Mouse (Mus musculus) limb, embryonic 13.5 days (tissue): Measurements from ENCODE around the gene Gpatch11. TPM values are rescaled to one million over a fixed set of nuclear protein-coding genes. Genes with fewer than 3 reads are reported as not detected.
"Not testable (repeated sequence)": the region's sequence is repeated elsewhere in the genome, so short reads cannot be mapped to it uniquely, and the experiment has no call there.

Experiments used
- ATAC-seq: fragments of 200-750 bp; cut with Nextera tagmentation; 2 replicates; pipeline ENCODE4 v1.8.0; 2017; ENCODE audit warnings: low read depth, moderate number of reproducible peaks, moderate TSS enrichment; ENCODE audit not compliant: low FRiP score
- H3K27ac ChIP-seq: fragments of 300-500 bp; sonication (generic); 2 replicates; pipeline ENCODE4 v1.5.1; 2015; ENCODE audit warnings: inconsistent platforms, mild to moderate bottlenecking, moderate library complexity
- H3K27me3 ChIP-seq: fragments of 300-500 bp; sonication (generic); 2 replicates; pipeline ENCODE4 v1.6.1; 2015; ENCODE audit warnings: mild to moderate bottlenecking, inconsistent platforms
- H3K36me3 ChIP-seq: fragments of 300-500 bp; sonication (generic); 2 replicates; pipeline ENCODE4 v1.6.1; 2015; ENCODE audit warnings: inconsistent platforms, mild to moderate bottlenecking, moderate library complexity
- H3K4me1 ChIP-seq: fragments of 300-500 bp; sonication (generic); 2 replicates; pipeline ENCODE4 v1.6.1; 2015; ENCODE audit warnings: inconsistent platforms
- H3K4me2 ChIP-seq: fragments of 300-500 bp; sonication (generic); replicated peaks from 2 replicates; pipeline ENCODE4 v1.6.1; 2015; ENCODE audit warnings: inconsistent platforms, mild to moderate bottlenecking, moderate library complexity
- H3K4me3 ChIP-seq: fragments of 300-500 bp; sonication (generic); 2 replicates; pipeline ENCODE4 v1.5.1; 2015; ENCODE audit warnings: moderate library complexity, mild to moderate bottlenecking, inconsistent platforms
- H3K9ac ChIP-seq: fragments of 300-500 bp; sonication (generic); 2 replicates; pipeline ENCODE4 v1.6.1; 2015; ENCODE audit warnings: mild to moderate bottlenecking, inconsistent platforms
- H3K9me3 ChIP-seq: fragments of 300-500 bp; sonication (generic); 2 replicates; pipeline ENCODE4 v1.6.1; 2016; ENCODE audit warnings: inconsistent platforms
- WGBS: fragments of 180-500 bp; shearing (Covaris S2); methylation state at CpG from one replicate; pipeline ENCODE4 v1.1.7; 2015; 5-methylcytosine and 5-hydroxymethylcytosine counted together
- polyA plus RNA-seq: library from polyadenylated mRNA; unstranded; fragments of >200 nt; fragmentation: Nextera tagmentation; extraction: Ambion mirVana; gene quantifications from 2 replicates; pipeline ENCODE4 v1.2.1, GENCODE M21; 2015

The Gpatch11 gene
- 55.4 and 56.9 TPM in 2 replicates for polyA plus RNA-seq

DNA sequence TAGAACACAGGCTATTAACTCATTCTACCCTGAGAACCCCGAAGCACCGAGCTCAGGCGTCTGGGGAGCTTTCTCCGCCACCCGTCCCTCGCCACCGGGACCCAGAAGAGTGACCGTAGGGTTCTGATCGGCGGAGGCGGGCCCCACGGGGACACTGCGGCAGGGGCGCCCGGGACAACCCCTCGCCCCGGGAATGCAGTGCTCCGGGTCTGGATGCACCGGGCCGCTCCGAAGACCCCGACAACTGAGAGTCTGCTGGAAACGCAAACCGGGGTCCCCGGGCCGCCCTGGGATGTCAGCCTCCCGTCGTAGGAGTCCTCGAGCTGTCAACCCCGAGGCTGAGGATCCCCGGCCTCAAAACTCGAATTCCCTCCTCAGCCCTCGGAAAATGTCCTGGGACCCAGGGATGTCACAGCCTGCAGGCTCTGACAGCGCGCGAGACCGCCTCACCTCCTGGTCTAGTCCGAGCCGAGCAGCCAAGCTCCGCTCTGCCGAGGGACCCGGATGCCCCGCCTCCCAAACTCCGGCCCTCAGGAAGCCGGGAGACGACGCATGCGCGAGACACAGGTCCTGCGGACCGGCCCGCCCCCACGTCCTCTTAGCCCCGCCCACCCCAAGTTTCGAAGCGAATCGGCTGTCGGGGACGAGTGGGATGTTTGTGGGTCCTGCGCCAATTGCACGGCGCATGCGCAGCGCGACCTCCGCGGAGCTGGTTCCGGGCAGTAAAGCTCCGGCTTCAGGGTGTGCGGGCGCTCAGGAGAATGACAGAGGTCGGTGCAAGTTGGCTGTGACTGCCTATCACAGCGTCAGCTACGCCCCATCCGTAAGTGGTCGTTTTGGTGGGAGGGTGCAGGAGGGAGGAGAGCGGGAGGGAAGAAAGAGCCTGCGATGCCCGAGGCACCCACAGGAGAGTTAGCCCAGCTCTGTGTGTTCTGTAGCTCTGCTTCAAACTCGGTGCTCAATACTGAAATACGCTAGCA lies at the start of gene Gpatch11, which contains the start of gene Heatr5b:
Gene Gpatch11 (plus strand): TSS at position 712 of the 980 bp plus-strand sequence.
Gene Heatr5b (minus strand): TSS at position 509 of the 980 bp plus-strand sequence.
- Histone ChIP-seq H3K9ac (peak within 1 kb of the TSS; percentile 95), H3K4me1 (peaks cover 8% of the 10 kb centered on the region), H3K4me2 (peak within 1 kb of the TSS; percentile 88), H3K36me3 (peaks cover 32% of the 10 kb centered on the region), H3K9me3 (no peaks in the 10 kb centered on the region), H3K4me3 (peak within 1 kb of the TSS; percentile 83), H3K27ac (peak within 1 kb of the TSS; percentile 87), H3K27me3 (no peaks in the 10 kb centered on the region)
- WGBS, result under 1% methylated on average over 81 of the region's 81 CpGs
- peak; percentile 99 for ATAC-seq

DNA sequence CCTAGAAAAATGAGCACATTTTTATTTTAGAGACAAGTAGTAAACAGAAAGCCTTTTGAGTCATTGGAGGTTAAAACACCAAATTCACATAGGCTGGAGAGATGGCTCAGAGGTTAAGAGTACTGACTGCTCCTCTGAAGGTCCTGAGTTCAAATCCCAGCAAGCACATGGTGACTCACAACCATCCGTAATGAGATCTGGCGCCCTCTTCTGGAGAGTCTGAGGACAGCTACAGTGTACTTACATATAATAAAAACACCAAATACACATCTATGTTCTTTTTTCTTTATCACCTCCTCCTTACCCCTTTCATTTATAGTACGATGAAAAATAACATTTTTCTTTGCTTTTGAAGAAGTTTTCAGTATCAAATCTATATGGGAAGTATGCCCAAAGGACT lies 47.1 kb upstream of the Gpatch11 start:
- peaks cover 38% of the 10 kb centered on the region for H3K36me3 ChIP-seq
- not testable (repeated sequence) for H3K4me3 ChIP-seq, H3K27ac ChIP-seq, H3K9me3 ChIP-seq, H3K27me3 ChIP-seq, H3K4me1 ChIP-seq, H3K9ac ChIP-seq, H3K4me2 ChIP-seq, ATAC-seq
- 74% methylated on average over 3 of the region's 3 CpGs for WGBS

DNA sequence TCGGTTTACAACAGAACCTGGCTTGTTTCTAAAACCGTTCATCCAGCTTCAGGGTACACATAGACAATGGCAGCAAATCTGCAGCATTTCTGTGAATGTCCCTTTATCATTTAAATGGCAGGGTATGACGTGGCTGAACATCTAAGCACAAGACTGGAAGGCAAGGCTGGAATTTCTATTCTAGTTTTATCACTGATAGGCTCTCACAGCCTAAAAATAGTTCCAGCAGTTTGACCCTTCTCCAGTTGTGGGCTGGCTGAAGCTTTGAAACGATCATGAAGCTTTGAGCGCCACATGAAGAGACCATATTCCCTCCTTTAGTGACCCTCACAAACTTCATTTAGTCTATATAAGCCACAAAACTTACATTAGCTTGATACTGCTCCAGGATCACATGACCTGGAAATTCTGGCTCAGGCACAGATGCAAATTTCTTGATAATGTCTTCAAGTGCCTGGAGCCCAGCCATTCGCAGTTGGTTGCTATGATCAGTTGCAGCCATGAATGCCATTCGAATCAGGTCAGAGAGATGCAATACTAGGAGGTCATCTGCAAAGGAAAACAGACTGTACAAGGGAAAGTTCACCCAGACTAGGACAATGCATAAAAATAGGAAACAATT lies 44.2 kb upstream of the Gpatch11 start:
- no peak overlapping the region for H3K4me2 ChIP-seq
- no peak overlapping the region for H3K27ac ChIP-seq
- H3K4me1 ChIP-seq, result no peaks in the 10 kb centered on the region
- peaks cover 49% of the 10 kb centered on the region for H3K36me3 ChIP-seq
- WGBS, result 87% methylated on average over 7 of the region's 7 CpGs
- no peak overlapping the region for H3K9ac ChIP-seq
- no peak overlapping the region for H3K4me3 ChIP-seq
- no peaks in the 10 kb centered on the region for H3K27me3 ChIP-seq
- H3K9me3 ChIP-seq, result no peaks in the 10 kb centered on the region
- no peak for ATAC-seq

- Histone ChIP-seq H3K4me2 (no peak overlapping the region), H3K27me3 (no peaks in the 10 kb centered on the region), H3K9me3 (no peaks in the 10 kb centered on the region), H3K36me3 (peaks cover 54% of the 10 kb centered on the region), H3K4me3 (no peak overlapping the region), H3K4me1 (no peaks in the 10 kb centered on the region), H3K27ac (no peak overlapping the region), H3K9ac (no peak overlapping the region)
- whole genome bisulfite sequencing, result 94% methylated on average over 3 of the region's 3 CpGs
- no peak for ATAC-seq
Observed at GRCm38 (mm10) chr17:78791690-78792070, 43.7 kb upstream of the Gpatch11 start.

GRCm38 (mm10) chr17:78792122-78792521 lies 43.2 kb upstream of the Gpatch11 start:
- Histone ChIP-seq H3K36me3 (peaks cover 57% of the 10 kb centered on the region), H3K27me3 (no peaks in the 10 kb centered on the region), H3K27ac (no peak overlapping the region), H3K9ac (no peak overlapping the region), H3K4me3 (no peak overlapping the region), H3K4me2 (no peak overlapping the region), H3K4me1 (no peaks in the 10 kb centered on the region), H3K9me3 (no peaks in the 10 kb centered on the region)
- ATAC-seq, result no peak
- 74% methylated on average over 3 of the region's 3 CpGs for WGBS

DNA sequence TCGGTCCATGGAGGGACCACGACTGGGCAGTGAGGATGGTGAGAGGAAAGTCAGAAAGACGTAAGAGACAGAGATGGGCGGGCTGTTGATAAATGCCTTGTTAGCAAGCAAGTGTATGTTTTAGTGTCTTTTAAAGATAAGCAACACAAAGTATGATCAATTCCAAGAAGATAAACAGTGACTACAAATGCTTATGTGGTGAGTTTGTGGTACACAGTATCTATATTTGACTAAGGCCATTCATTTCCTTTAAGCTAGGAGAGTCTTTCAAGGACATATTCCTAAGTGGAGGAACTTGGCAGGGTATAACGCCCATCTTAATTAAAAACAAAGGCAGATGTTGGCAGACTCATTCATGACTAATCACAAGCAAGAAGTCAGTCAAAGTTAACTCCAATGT lies 41.0 kb upstream of the Gpatch11 start:
- peaks cover 64% of the 10 kb centered on the region for H3K36me3 ChIP-seq
- 84% methylated on average over 5 of the region's 5 CpGs for WGBS

GRCm38 (mm10) chr17:78797222-78797621 lies 38.1 kb upstream of the Gpatch11 start:
- Histone ChIP-seq H3K4me3 (no peak overlapping the region), H3K9me3 (no peaks in the 10 kb centered on the region), H3K36me3 (peaks cover 74% of the 10 kb centered on the region), H3K9ac (no peak overlapping the region), H3K4me2 (no peak overlapping the region), H3K4me1 (no peaks in the 10 kb centered on the region), H3K27me3 (no peaks in the 10 kb centered on the region), H3K27ac (no peak overlapping the region)
- WGBS, result 94% methylated on average over 1 of the region's 1 CpGs
- no peak for ATAC-seq

More for the DNA sequence above, 41.0 kb upstream of the Gpatch11 start:
- H3K9me3 ChIP-seq, result no peaks in the 10 kb centered on the region
- H3K4me1 ChIP-seq, result no peaks in the 10 kb centered on the region
- no peak overlapping the region for H3K9ac ChIP-seq
- H3K4me2 ChIP-seq, result no peak overlapping the region
- H3K27me3 ChIP-seq, result no peaks in the 10 kb centered on the region
- no peak for ATAC-seq
- no peak overlapping the region for H3K4me3 ChIP-seq
- no peak overlapping the region for H3K27ac ChIP-seq

DNA sequence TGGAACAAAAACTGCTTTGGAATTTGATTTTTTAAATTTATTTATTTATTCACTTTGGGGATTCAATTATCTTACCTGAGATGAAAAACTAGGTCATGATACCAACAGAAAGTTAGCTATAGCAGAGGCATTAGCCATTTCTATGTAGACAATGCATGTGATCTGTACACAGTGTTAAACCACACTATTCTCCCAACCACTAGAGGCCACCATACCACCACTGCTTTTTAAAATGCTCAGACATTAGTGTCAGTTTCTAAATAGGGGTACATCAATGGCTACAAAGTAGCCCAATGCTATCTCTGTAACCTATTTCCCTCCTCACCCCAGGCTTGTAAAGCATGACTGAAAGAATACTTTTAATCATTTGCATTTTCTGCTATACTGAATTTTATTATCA lies 26.3 kb upstream of the Gpatch11 start:
- H3K27ac ChIP-seq, result no peak overlapping the region
- no peak for ATAC-seq
- no peaks in the 10 kb centered on the region for H3K9me3 ChIP-seq
- H3K4me3 ChIP-seq, result no peak overlapping the region
- no peak overlapping the region for H3K9ac ChIP-seq
- no peaks in the 10 kb centered on the region for H3K4me1 ChIP-seq
- H3K27me3 ChIP-seq, result no peaks in the 10 kb centered on the region
- H3K4me2 ChIP-seq, result no peak overlapping the region
- H3K36me3 ChIP-seq, result peaks cover 36% of the 10 kb centered on the region

GRCm38 (mm10) chr17:78809582-78809981 lies 25.8 kb upstream of the Gpatch11 start:
- H3K27me3 ChIP-seq, result no peaks in the 10 kb centered on the region
- no peak overlapping the region for H3K9ac ChIP-seq
- no peak overlapping the region for H3K27ac ChIP-seq
- 92% methylated on average over 3 of the region's 3 CpGs for WGBS
- no peaks in the 10 kb centered on the region for H3K4me1 ChIP-seq
- peaks cover 38% of the 10 kb centered on the region for H3K36me3 ChIP-seq
- no peak overlapping the region for H3K4me2 ChIP-seq
- H3K4me3 ChIP-seq, result no peak overlapping the region
- no peaks in the 10 kb centered on the region for H3K9me3 ChIP-seq
- ATAC-seq, result no peak

GRCm38 (mm10) chr17:78824346-78824745 lies 11.0 kb upstream of the Gpatch11 start:
- H3K27ac ChIP-seq, result no peak overlapping the region
- peaks cover 74% of the 10 kb centered on the region for H3K36me3 ChIP-seq
- H3K9ac ChIP-seq, result no peak overlapping the region
- ATAC-seq, result no peak
- 84% methylated on average over 13 of the region's 13 CpGs for WGBS
- H3K4me2 ChIP-seq, result no peak overlapping the region
- no peaks in the 10 kb centered on the region for H3K4me1 ChIP-seq
- no peaks in the 10 kb centered on the region for H3K9me3 ChIP-seq
- H3K4me3 ChIP-seq, result no peak overlapping the region
- H3K27me3 ChIP-seq, result no peaks in the 10 kb centered on the region

GRCm38 (mm10) chr17:78836056-78836455 lies 689 bp downstream of the Gpatch11 start:
- Histone ChIP-seq H3K4me1 (peaks cover 8% of the 10 kb centered on the region), H3K4me3 (peak overlapping the region; percentile 83), H3K36me3 (peaks cover 30% of the 10 kb centered on the region), H3K27ac (peak overlapping the region; percentile 87), H3K27me3 (no peaks in the 10 kb centered on the region), H3K9me3 (no peaks in the 10 kb centered on the region), H3K4me2 (peak overlapping the region; percentile 88), H3K9ac (peak overlapping the region; percentile 71)
- 21% methylated on average over 2 of the region's 2 CpGs for WGBS
- no peak for ATAC-seq

DNA sequence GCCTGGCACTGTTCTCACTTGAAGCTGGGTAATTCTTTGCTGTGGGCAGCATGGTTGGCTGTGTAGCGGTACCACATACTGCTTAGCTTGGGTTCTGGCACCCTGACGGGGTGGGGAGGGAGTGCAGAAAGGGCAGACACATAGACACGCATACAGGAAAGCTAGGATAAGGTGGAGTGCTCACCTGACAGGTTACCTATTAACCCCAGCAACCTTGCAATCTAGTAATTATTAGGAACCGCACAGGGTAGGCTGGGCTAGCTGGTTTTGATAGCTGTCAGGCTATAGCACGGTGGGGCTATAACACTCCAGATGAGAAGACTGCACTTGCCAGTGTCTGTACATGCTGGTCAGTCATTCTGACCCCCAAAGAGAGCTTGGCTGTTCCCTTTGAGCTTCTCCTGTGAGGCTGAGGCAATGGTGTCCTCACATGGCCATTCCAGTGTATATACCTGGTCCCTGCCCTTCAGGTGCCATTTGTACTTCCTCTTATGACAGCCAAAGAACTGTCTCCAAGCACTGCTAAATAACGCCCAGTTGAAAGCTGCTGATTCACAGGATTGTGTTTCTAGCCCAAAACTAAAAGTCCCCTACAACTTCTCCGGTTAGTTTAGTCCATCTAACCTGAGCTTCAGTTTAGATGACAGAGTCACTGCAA lies 7.0 kb downstream of the Gpatch11 start:
- H3K4me1 ChIP-seq, result no peaks in the 10 kb centered on the region
- H3K27me3 ChIP-seq, result no peaks in the 10 kb centered on the region
- no peak overlapping the region for H3K4me3 ChIP-seq
- no peak overlapping the region for H3K4me2 ChIP-seq
- peaks cover 85% of the 10 kb centered on the region for H3K36me3 ChIP-seq
- no peaks in the 10 kb centered on the region for H3K9me3 ChIP-seq
- WGBS, result 90% methylated on average over 7 of the region's 7 CpGs
- H3K27ac ChIP-seq, result no peak overlapping the region
- ATAC-seq, result no peak
- no peak overlapping the region for H3K9ac ChIP-seq
